Mouse (Mus musculus): ENCODE results near the gene Hist1h2ba. TPM values are rescaled to one million over a fixed set of nuclear protein-coding genes. Genes with fewer than 3 reads are reported as not detected.

Hist1h2ba gene
- polyA plus RNA-seq, 1 experiment from 2014 or later, result not detected

DNA sequence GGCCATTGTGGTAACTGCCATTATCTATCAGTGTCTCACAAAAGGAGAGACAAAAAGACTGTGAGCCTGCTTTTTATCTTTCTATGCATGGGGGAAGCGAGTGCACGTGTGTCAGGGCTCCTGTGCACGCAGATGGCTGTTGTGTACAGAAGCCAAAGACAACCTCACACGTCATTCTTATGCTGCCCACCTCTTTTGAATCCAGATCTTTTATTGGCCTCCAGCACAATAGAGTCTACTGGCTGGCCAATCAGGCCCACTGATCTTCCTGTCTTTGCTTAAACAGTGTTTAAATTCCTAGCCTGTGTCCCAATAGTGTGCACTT lies 40.7 kb downstream of the Hist1h2ba start:
- Histone ChIP-seq H3K36me3 (no peaks in the 10 kb centered on the region), H3K9me3 (no peaks in the 10 kb centered on the region), H3K4me1 (no peaks in the 10 kb centered on the region), H3K27ac (no peak overlapping the region), H3K9ac (no peak overlapping the region), H3K4me3 (replicated peaks) (no peak overlapping the region), H3K27me3 (replicated peaks) (no peaks in the 10 kb centered on the region), H3K4me2 (no peak overlapping the region)
- WGBS, result 58% methylated on average over 4 of the region's 4 CpGs
- no peak for ATAC-seq (ENCODE audit: insufficient read depth, low FRiP score, low read depth)

DNA sequence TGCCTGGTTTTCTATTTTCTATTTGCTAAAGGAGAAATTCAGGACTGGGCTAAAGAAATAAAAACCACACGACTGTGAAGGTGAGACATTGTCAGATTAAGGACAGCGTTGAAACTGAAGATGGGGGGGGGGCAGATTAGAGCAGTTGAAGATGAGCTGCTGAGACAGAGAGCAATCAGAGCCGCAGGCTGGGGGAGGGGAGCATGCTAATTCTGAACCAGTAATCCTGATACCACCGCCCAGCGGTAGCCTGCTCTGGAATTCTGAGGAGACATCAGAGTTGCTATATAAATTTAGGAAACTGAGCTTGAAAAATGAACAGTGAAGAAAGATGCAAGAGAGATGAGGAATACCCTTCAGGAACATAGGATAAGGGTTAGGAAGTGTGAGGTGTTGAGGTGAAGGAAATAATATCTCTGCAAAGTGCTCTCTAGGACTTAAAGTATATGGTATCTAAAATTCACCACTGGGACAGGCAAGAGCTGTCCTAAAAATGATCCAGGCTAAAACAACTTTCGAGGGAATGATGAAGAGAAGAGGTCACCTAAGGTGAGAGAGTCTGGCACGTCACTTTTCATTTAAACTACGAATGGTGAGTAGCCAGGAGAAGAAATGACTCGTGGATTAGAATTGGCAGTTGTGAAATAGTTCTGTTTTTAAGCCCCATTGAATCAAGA lies 41.2 kb downstream of the Hist1h2ba start:
- 33% methylated on average over 9 of the region's 9 CpGs for WGBS
- no peak overlapping the region for H3K4me3 ChIP-seq (replicated peaks)
- no peaks in the 10 kb centered on the region for H3K9me3 ChIP-seq
- ATAC-seq (ENCODE audit: insufficient read depth, low FRiP score, low read depth), result no peak
- no peaks in the 10 kb centered on the region for H3K4me1 ChIP-seq
- no peaks in the 10 kb centered on the region for H3K36me3 ChIP-seq
- H3K27me3 ChIP-seq (replicated peaks), result no peaks in the 10 kb centered on the region
- H3K27ac ChIP-seq, result no peak overlapping the region
- H3K9ac ChIP-seq, result no peak overlapping the region
- no peak overlapping the region for H3K4me2 ChIP-seq

DNA sequence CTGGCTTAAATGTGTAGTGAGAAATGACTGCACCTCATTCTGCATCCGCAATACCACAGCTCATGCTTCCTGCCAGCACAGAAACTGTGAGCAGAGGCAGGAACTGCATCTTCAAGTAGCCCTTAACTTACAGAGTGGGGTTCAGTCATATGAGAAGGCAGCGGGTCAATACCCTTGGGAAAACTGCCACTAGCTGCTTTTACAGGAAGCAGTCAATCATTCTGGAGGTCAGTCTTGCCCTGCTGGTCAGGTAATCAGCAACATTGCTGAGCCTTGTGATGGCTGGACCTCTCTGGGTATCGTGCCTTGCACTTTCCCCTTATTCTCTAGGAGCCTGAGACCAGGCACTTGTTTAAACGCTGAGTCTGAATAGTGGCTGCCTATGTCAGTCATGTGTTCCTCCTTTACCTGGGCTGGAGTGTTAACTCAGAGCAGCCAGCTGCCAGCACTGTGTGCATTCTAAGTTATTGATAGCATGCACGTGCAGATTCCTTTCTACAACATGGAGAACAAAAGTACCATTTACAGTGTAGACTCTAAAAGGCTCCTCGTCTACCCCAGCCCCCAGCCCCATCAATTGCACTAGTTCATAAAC lies 44.8 kb downstream of the Hist1h2ba start:
- H3K27me3 ChIP-seq (replicated peaks), result no peaks in the 10 kb centered on the region
- no peaks in the 10 kb centered on the region for H3K9me3 ChIP-seq
- no peak overlapping the region for H3K9ac ChIP-seq
- peak; percentile 31; the same call in 1 of the 2 replicates for ATAC-seq (ENCODE audit: insufficient read depth, low FRiP score, low read depth)
- no peak overlapping the region for H3K27ac ChIP-seq
- no peak overlapping the region for H3K4me2 ChIP-seq
- H3K36me3 ChIP-seq, result no peaks in the 10 kb centered on the region
- H3K4me3 ChIP-seq (replicated peaks), result no peak overlapping the region
- WGBS, result 42% methylated on average over 6 of the region's 6 CpGs
- no peaks in the 10 kb centered on the region for H3K4me1 ChIP-seq

DNA sequence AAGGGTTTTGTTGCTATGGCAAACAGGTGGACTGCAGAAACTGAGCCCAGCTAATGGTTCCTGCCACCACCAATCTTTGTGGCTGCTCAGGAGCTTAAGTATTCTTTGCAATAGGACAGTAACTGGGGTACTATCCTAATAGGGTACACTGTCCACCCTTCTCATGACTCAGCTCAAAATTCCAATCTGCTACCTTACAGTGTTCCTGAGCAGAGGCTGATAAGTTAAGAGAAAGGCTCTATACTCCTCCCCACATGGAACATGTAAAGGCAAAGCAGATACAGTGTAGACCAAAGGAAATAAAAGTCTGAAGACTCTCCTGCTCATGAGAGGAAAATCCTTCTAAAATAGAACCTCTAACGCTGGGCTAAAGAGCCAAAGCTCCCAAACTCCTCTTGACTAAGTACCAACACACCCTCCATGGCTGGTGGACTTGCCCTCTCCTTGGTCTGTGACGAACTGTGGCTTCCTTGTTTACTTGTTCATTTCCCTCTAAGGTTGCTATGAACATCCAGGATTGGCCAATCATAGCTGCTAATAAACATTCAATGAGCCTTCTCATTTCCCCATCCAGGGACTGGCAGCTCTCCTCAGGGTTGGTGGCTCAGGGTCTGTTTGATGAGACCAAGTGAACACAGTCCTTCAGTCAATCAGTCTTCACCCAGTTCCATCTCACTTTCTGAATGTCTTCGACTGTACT lies 46.8 kb downstream of the Hist1h2ba start:
- ATAC-seq (ENCODE audit: insufficient read depth, low FRiP score, low read depth), result no peak
- Histone ChIP-seq H3K36me3 (no peaks in the 10 kb centered on the region), H3K4me1 (no peaks in the 10 kb centered on the region)

DNA sequence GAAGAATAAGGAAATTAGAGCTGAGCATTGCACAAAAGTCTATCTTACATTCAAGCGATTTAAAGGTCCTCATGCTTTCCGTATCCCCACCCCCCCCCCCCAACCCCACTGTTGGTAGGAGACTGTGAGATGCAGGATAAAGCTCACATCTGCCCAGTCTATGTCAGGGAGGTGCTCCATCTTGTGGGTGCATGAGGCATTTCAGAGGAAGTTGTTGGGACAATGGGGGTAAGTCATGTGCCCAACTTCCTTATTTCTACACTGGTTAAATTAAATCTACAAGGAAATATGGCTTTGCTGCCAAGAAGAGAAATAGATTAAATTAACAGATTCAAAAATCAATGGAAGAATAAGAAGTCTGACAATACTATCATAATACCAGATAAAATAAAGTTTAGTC lies 48.4 kb downstream of the Hist1h2ba start:
- no peaks in the 10 kb centered on the region for H3K36me3 ChIP-seq
- H3K4me1 ChIP-seq, result no peaks in the 10 kb centered on the region
- ATAC-seq (ENCODE audit: insufficient read depth, low FRiP score, low read depth), result no peak
- no peak overlapping the region for H3K4me2 ChIP-seq
- no peak overlapping the region for H3K27ac ChIP-seq
- no peaks in the 10 kb centered on the region for H3K9me3 ChIP-seq
- no peak overlapping the region for H3K9ac ChIP-seq
- no peak overlapping the region for H3K4me3 ChIP-seq (replicated peaks)
- WGBS, result 35% methylated on average over 2 of the region's 2 CpGs
- no peaks in the 10 kb centered on the region for H3K27me3 ChIP-seq (replicated peaks)

More for the DNA sequence above, 46.8 kb downstream of the Hist1h2ba start:
- Histone ChIP-seq H3K27me3 (replicated peaks) (no peaks in the 10 kb centered on the region), H3K4me3 (replicated peaks) (no peak overlapping the region), H3K27ac (no peak overlapping the region), H3K9me3 (no peaks in the 10 kb centered on the region), H3K4me2 (no peak overlapping the region), H3K9ac (no peak overlapping the region)
- WGBS, result 71% methylated on average over 3 of the region's 3 CpGs

Small RNA genes within 50 kb of the gene (microRNA-seq; reads per million reads assigned to microRNA genes)
- not detected for gene Gm44344

Other genes with a start within 250 kb of the Hist1h2ba start
- gene Hist1h2bc, start 250.0 kb downstream of the Hist1h2ba start, polyA plus RNA-seq (2015; fragmentation: Nextera tagmentation; extraction: Ambion mirVana), result 104 and 105 TPM in 2 replicates
- gene Hist1h1t, start 238.3 kb downstream of the Hist1h2ba start, polyA plus RNA-seq (2015; fragmentation: Nextera tagmentation; extraction: Ambion mirVana), result 0.19 TPM in 1 of 2 replicates, not detected in the other
- gene Hist1h4c, start 235.7 kb downstream of the Hist1h2ba start, polyA plus RNA-seq (2015; fragmentation: Nextera tagmentation; extraction: Ambion mirVana), result 4.0 and 6.1 TPM in 2 replicates
- 7.9 and 8.8 TPM in 2 replicates for gene Hfe, start 223.3 kb downstream of the Hist1h2ba start, polyA plus RNA-seq (2015; fragmentation: Nextera tagmentation; extraction: Ambion mirVana)
- gene Hist1h1c, start 195.3 kb downstream of the Hist1h2ba start, polyA plus RNA-seq (2015; fragmentation: Nextera tagmentation; extraction: Ambion mirVana), result 50.6 and 54.3 TPM in 2 replicates
- gene Hist1h3c, start 188.6 kb downstream of the Hist1h2ba start, polyA plus RNA-seq (2015; fragmentation: Nextera tagmentation; extraction: Ambion mirVana), result 5.5 and 5.7 TPM in 2 replicates
- 2.5 and 3.4 TPM in 2 replicates for gene Hist1h2bb, start 187.4 kb downstream of the Hist1h2ba start, polyA plus RNA-seq (2015; fragmentation: Nextera tagmentation; extraction: Ambion mirVana)
- 43.8 and 63.1 TPM in 2 replicates for gene Hist1h2ab, start 183.0 kb downstream of the Hist1h2ba start, polyA plus RNA-seq (2015; fragmentation: Nextera tagmentation; extraction: Ambion mirVana)
- 7.4 and 10.6 TPM in 2 replicates for gene Hist1h3b, start 181.9 kb downstream of the Hist1h2ba start, polyA plus RNA-seq (2015; fragmentation: Nextera tagmentation; extraction: Ambion mirVana)
- gene Hist1h4b, start 177.1 kb downstream of the Hist1h2ba start, polyA plus RNA-seq (2015; fragmentation: Nextera tagmentation; extraction: Ambion mirVana), result 3.5 and 4.1 TPM in 2 replicates
- gene Hist1h4a, start 172.9 kb downstream of the Hist1h2ba start, polyA plus RNA-seq (2015; fragmentation: Nextera tagmentation; extraction: Ambion mirVana), result 0.42 and 0.55 TPM in 2 replicates
- 4.8 and 6.9 TPM in 2 replicates for gene Hist1h3a, start 171.8 kb downstream of the Hist1h2ba start, polyA plus RNA-seq (2015; fragmentation: Nextera tagmentation; extraction: Ambion mirVana)
- 2.0 and 2.9 TPM in 2 replicates for gene Hist1h1a, start 170.5 kb downstream of the Hist1h2ba start, polyA plus RNA-seq (2015; fragmentation: Nextera tagmentation; extraction: Ambion mirVana)
- gene Trim38, start 164.2 kb downstream of the Hist1h2ba start, polyA plus RNA-seq (2015; fragmentation: Nextera tagmentation; extraction: Ambion mirVana), result 0.06 TPM in 1 of 2 replicates, not detected in the other
- gene Slc17a2, start 127.2 kb downstream of the Hist1h2ba start, polyA plus RNA-seq (2015; fragmentation: Nextera tagmentation; extraction: Ambion mirVana), result 0.13 and 0.15 TPM in 2 replicates
- 0.34 and 0.36 TPM in 2 replicates for gene Slc17a3, start 94.7 kb downstream of the Hist1h2ba start, polyA plus RNA-seq (2015; fragmentation: Nextera tagmentation; extraction: Ambion mirVana)
- gene Slc17a1, start 66.4 kb downstream of the Hist1h2ba start, polyA plus RNA-seq (2015; fragmentation: Nextera tagmentation; extraction: Ambion mirVana), result 0.06 and 0.19 TPM in 2 replicates
- gene Slc17a4, start 19.1 kb downstream of the Hist1h2ba start, polyA plus RNA-seq (2015; fragmentation: Nextera tagmentation; extraction: Ambion mirVana), result 4.0 and 4.7 TPM in 2 replicates
- gene Hist1h2aa, start 306 bp upstream of the Hist1h2ba start, polyA plus RNA-seq (2015; fragmentation: Nextera tagmentation; extraction: Ambion mirVana), result not detected in 2 replicates
- gene Scgn, start 57.1 kb upstream of the Hist1h2ba start, polyA plus RNA-seq (2015; fragmentation: Nextera tagmentation; extraction: Ambion mirVana), result 5.0 and 6.4 TPM in 2 replicates

Data from stomach, embryonic 15.5 days (tissue).